Mouse (Mus musculus) gastrocnemius, postnatal 25 days (tissue): ENCODE data around the gene Plekhm1. TPM values are rescaled to one million over a fixed set of nuclear protein-coding genes. Genes with fewer than 3 reads are reported as not detected.
A peak's percentile ranks its signal among the peaks of the same experiment; 100 is the strongest.

ENCODE experiments used
- DNase-seq: peaks from one replicate; pipeline ENCODE4 v3.0.0; 2022
- total RNA-seq, 2 experiments: library from RNA; stranded (reverse); gene quantifications; 1 replicate in 1 of 2; 2 replicates in 1 of 2; pipeline ENCODE4 v1.2.3; 2021

The Plekhm1 gene
- total RNA-seq, 2 experiments from 2014 or later = 9.3 to 9.4 TPM

- DNase-seq = no peak
Measured at GRCm38 (mm10) chr11:103360661-103361081, 51.8 kb downstream of the Plekhm1 start.

- peak; percentile 85 for DNase-seq
Measured at GRCm38 (mm10) chr11:103359841-103360641, 52.4 kb downstream of the Plekhm1 start.

GRCm38 (mm10) chr11:103359122-103359521 lies 53.4 kb downstream of the Plekhm1 start:
- peak; percentile 56 for DNase-seq

- peak; percentile 40 for DNase-seq
Measured at GRCm38 (mm10) chr11:103358316-103358715, 54.2 kb downstream of the Plekhm1 start.

GRCm38 (mm10) chr11:103357710-103358109 lies 54.8 kb downstream of the Plekhm1 start:
- no peak for DNase-seq

GRCm38 (mm10) chr11:103356938-103357670 lies 55.4 kb downstream of the Plekhm1 start:
- DNase-seq = no peak

- DNase-seq = no peak
Measured at GRCm38 (mm10) chr11:103356032-103356571, 56.4 kb downstream of the Plekhm1 start.

GRCm38 (mm10) chr11:103355251-103355650 lies 57.2 kb downstream of the Plekhm1 start:
- no peak for DNase-seq

GRCm38 (mm10) chr11:103354033-103354432 lies 58.5 kb downstream of the Plekhm1 start:
- no peak for DNase-seq

- DNase-seq = no peak
Measured at GRCm38 (mm10) chr11:103352239-103352814, 60.2 kb downstream of the Plekhm1 start.

GRCm38 (mm10) chr11:103350711-103351315 lies 61.7 kb downstream of the Plekhm1 start:
- no peak for DNase-seq

- no peak for DNase-seq
Measured at GRCm38 (mm10) chr11:103349699-103350098, 62.8 kb downstream of the Plekhm1 start.

- peak; percentile 75 for DNase-seq
Measured at GRCm38 (mm10) chr11:103346657-103347056, 65.8 kb downstream of the Plekhm1 start.

- no peak for DNase-seq
Measured at GRCm38 (mm10) chr11:103346236-103346635, 66.3 kb downstream of the Plekhm1 start.

- DNase-seq = no peak
Measured at GRCm38 (mm10) chr11:103345408-103346091, 66.9 kb downstream of the Plekhm1 start.

GRCm38 (mm10) chr11:103344494-103345332 lies 67.8 kb downstream of the Plekhm1 start:
- DNase-seq = no peak

GRCm38 (mm10) chr11:103343881-103344280 lies 68.6 kb downstream of the Plekhm1 start:
- DNase-seq = no peak

- no peak for DNase-seq
Measured at GRCm38 (mm10) chr11:103343063-103343462, 69.4 kb downstream of the Plekhm1 start.

- no peak for DNase-seq
Measured at GRCm38 (mm10) chr11:103340677-103341076, 71.8 kb downstream of the Plekhm1 start.

GRCm38 (mm10) chr11:103340130-103340529 lies 72.4 kb downstream of the Plekhm1 start:
- DNase-seq = no peak
